ENCODE assay signal across 8 mouse cellular contexts in the genomic region with DNA sequence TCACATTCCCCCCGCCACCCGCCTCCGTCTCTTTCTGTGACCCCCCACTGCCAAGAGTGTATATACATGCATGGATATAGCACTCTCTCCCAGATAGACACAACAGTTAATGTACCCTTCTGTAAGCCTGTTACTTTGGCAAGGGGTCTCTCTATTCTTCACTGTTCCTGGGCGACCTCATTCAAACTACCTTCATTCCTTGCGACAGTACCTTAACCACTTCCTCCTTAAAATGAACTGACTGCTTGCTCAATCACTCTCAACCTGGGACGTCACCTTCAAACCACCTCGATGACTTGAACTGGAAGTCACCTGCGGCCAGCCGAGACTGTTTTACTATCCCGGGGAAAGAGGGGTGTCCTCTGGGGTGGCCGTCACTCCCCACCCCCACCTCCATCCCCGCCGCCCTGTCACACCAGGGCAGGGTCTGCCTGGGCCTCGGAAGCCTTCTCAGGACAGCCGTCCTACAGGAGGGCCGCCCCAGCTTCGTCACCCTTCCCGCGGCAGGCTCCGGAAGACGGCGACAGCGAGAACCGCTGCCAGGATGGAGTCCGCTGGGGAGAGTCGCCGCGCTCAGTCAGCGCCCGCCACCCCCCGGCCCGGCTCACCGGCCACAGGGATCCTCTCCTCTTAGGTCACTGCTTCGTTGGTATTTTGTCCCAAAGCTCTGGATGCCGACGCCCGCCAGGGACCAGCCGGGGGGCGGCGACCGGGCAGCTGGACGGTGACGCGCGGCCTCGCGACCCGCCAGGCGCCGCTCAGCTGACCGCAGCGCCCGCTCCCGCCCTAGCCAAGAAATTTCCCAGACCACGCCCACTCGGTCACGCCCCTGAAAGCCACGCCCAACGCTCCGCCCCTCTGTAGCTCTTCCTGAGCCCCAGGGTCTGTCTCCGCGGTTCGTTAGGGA. TPM values are rescaled to one million over a fixed set of nuclear protein-coding genes. Genes with fewer than 3 reads are reported as not detected.
DNase-seq lines count a peak whose midpoint lies in the region; ATAC-seq lines count a peak whose summit lies in the region.

A gene (minus strand): TSS at position 753 of the 907 bp plus-strand sequence.

- no peaks in the 10 kb centered on the region for H3K27me3 ChIP-seq in intestine, embryonic 15.5 days (replicated peaks)

- peak within 1 kb of the TSS; percentile 38; the same call in 1 of the 2 replicates for H3K27ac ChIP-seq in intestine, embryonic 15.5 days

- peak; percentile 95 for DNase-seq in adrenal gland, adult 18-20 months (ENCODE audit: low spot score in 2 of 2)
- peak; percentile 91 for DNase-seq in embryo, embryonic 11 days
- peak; percentile 84 for DNase-seq in gastrocnemius, postnatal 25 days
- DNase-seq in left cerebral cortex, postnatal 14 days (ENCODE audit: low spot score in 2 of 2), result peak; percentile 53 to 79
- peak; percentile 80 for DNase-seq in right cerebral cortex, postnatal 14 days
- peak; percentile 89 for DNase-seq in urinary bladder, postnatal 25 days (ENCODE audit: low spot score)

- H3K4me3 ChIP-seq in intestine, embryonic 15.5 days (replicated peaks), result peak within 1 kb of the TSS; percentile 62

- intact Hi-C loops in left cerebral cortex, postnatal 14 days (cut with DNase I), result loop anchor here (10.0 kb wide), 1 partner anchor 149 kb away; a partner anchor contains a TSS

- no peaks in the 10 kb centered on the region for H3K36me3 ChIP-seq in intestine, embryonic 15.5 days

- H3K9me3 ChIP-seq in intestine, embryonic 15.5 days, result no peaks in the 10 kb centered on the region

- peak within 1 kb of the TSS; percentile 94 for H3K4me2 ChIP-seq in intestine, embryonic 15.5 days (replicated peaks)

- peak within 1 kb of the TSS; percentile 63 for H3K9ac ChIP-seq in intestine, embryonic 15.5 days

- H3K4me1 ChIP-seq in intestine, embryonic 15.5 days (replicated peaks), result 0 out of 2 replicates have a peak, but pooled peaks cover 3% of the 10 kb centered on the region

- WGBS in intestine, embryonic 15.5 days, result 3% methylated on average over 63 of the region's 63 CpGs

- ATAC-seq in intestine, embryonic 15.5 days, result peak; percentile 95
- ATAC-seq in megakaryocyte-erythroid progenitor cell, adult 5-6 weeks (replicated peaks; ENCODE audit: low FRiP score, low TSS enrichment, poor library complexity, severe bottlenecking), result peak; percentile 74

RNA-seq across cellular contexts. Expression of the gene that starts here (rescaled TPM):
- 100 to 1,000 TPM in 1 of 2 experiments, 10 to 100 TPM in 1; 97.8 to 174 TPM for total RNA-seq in adrenal gland, adult 18-20 months (2021)
- 10 to 100 TPM; 58.9 to 62.0 TPM for total RNA-seq in gastrocnemius, postnatal 25 days (2021)
- polyA plus RNA-seq in intestine, embryonic 15.5 days (2015; fragmentation: Nextera tagmentation; extraction: Ambion mirVana), result 17.3 and 18.7 TPM in 2 replicates
- total RNA-seq in left cerebral cortex, postnatal 14 days (2021), result 10 to 100 TPM; 15.1 to 16.1 TPM
- total RNA-seq in megakaryocyte-erythroid progenitor cell, adult 5-6 weeks (2014; fragmentation: Nextera tagmentation), result 89.0 and 116 TPM in 2 replicates
- 193 and 249 TPM in 2 replicates for total RNA-seq in megakaryocyte-erythroid progenitor cell, adult 5-6 weeks (2017)

Comparison
In these comparisons a context has a peak if more than half of its experiments do, and no peak if none do; other contexts are left out.
1. Peak in every context shown above with its lines: DNase-seq, ATAC-seq, H3K4me3 ChIP-seq and H3K27ac ChIP-seq.